Mouse (Mus musculus) retina, embryonic 14.5 days (tissue): ENCODE measurements at regions not wholly inside any gene's neighbourhood (a gene's known extent, or its start where the extent isn't known, plus 50 kb on each side); places are given as distances from the start of the nearest gene placed in this dataset.
A peak's percentile ranks its signal among the peaks of the same experiment; 100 is the strongest.
"Not testable (repeated sequence)": the region's sequence is repeated elsewhere in the genome, so short reads cannot be mapped to it uniquely, and the experiment has no call there.

ENCODE experiments used
- DNase-seq: peaks from one replicate; pipeline ENCODE4 v3.0.0-alpha.2; 2015; ENCODE audit warnings: low spot score

GRCm38 (mm10) chr9:116426269-116426999 is 251.3 kb upstream of the Tgfbr2 start:
- DNase-seq = peak; percentile 90

DNA sequence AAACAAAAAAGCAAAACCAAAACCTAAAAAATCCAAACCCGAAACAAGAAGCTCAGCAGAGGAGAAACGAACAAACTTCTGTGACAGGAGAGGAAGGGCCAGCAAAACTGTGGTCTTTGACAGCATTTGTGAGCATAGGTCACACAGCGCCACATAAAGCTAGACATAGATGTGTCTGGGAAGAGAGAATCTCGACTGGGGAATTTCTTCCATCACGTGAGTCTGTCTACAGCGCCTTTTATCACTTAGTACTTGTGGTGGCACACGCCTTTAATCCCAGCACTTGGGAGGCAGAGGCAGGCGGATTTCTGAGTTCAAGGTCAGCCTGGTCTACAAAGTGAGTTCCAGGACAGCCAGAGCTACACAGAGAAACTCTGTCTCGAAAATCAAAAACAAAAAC is 250.2 kb upstream of the Tgfbr2 start:
- DNase-seq = not testable (repeated sequence)

DNA sequence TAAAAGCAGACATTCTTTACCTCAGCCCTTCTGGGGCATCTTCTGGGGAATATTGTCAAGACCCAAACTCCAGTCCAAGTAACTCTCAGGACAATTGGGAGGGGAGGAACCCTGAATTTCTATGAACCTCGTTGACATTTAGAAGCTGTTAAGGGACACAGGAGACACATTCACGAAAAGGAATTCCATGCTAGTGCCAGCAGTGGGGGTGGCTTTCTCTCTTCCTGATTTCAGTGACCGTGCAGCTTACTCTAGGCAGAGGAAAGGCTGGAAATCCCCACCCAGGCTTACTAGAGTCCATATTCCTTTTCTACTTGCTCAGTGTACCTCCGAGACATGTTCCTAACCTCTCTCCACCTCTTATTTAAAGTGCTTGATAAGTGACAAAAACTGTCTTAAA is 239.9 kb upstream of the Tgfbr2 start:
- DNase-seq = no peak

GRCm38 (mm10) chr9:116411067-116411466 is 235.9 kb upstream of the Tgfbr2 start:
- no peak for DNase-seq

DNA sequence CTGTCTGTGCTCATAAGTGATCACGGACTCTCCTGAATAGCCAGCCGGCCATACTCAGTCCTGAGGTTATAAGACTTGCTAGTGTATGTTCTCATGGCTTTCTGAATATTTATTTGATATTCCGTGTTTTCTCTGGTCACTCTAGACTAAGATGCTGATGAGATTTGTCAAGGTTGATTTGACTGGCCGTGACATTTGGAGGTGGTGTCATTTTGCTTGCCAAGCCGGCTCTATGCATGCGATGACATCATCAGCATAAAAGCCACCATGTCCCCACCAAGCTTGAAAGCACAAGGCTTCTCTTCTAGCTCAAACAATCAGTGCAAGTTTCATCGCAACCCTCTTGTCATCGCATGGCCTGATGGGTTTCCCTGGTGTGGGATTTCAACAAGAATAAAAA is 235.3 kb upstream of the Tgfbr2 start:
- no peak for DNase-seq

DNA sequence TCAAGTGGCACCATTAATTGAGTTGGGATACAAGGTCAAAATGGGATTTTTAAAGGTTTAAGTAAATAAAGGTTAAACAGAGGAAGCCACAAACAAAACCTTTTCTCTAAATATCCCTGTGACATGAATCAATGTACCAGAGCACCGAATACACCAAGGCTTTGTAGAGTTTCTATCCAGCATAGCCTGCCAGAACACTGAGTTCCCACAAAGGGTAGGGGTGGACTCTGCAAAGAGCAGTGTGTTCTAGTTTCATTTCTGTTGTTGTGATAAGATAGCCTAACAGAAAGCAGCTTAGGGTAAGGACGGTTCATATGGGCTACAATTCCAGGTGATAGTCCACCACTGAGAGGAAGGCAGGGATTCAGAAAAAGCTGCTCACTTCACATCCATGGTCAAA is 233.0 kb upstream of the Tgfbr2 start:
- DNase-seq = no peak

DNA sequence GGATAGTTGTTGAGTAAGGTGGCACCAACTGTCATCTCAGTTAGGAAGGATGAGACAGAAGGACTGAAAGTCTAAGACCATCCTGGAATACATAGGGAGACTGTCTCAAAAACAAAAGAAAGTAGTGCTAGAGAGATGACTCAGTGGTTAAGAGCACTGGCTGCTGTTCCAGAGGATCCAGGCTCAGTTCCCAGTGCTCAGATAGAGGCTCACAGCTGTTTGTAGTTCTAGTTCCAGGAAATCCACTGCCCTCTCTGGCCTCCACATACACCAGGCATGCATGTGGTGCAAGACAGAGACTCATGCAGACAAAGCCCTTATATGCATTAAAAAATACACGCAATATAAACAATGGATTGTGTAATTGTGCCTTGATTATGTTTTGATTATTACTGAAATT is 229.9 kb upstream of the Tgfbr2 start:
- no peak for DNase-seq

DNA sequence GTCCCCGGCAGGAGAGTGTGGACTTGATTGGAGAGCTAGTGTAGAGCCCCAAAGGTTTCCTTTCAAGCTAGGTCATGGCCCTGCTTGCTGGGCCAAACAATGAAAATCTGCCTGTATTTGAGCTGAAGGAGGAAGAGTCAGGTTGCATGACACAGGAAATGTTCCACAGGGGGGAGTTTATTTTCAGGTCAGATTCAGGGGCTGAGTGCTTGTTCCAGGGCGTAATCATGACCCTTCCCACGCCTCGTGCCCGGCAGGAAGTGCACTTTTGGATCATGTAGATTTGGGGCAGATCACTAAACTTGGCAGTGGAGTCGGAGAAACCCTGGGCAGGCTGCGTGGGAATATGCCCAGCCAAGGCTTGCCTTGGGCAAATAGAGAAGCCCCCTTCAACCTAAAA is 226.7 kb upstream of the Tgfbr2 start:
- DNase-seq = no peak

- DNase-seq = no peak
Observed at GRCm38 (mm10) chr9:116400270-116400669, 225.1 kb upstream of the Tgfbr2 start.

DNA sequence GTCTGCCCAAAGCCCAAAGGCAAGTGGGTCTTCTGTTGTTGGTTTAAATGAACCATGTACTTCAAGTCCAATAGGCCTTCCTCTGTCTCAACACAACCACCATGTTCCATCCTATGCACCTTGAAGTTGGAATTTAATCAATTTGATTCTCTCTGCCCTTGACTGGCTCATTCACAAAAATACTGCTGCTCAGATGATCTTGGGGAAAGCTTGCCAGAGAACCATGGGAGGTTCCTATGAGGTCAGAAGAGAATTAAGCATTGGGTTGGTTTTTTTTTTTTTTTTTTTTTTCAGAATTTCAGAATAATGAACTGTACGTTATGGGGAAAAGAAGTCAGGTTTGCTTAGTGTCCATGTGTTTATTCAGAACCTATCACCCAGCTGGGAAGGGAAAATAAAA is 224.1 kb upstream of the Tgfbr2 start:
- DNase-seq = no peak

GRCm38 (mm10) chr9:116392258-116392657 is 217.1 kb upstream of the Tgfbr2 start:
- no peak for DNase-seq

DNA sequence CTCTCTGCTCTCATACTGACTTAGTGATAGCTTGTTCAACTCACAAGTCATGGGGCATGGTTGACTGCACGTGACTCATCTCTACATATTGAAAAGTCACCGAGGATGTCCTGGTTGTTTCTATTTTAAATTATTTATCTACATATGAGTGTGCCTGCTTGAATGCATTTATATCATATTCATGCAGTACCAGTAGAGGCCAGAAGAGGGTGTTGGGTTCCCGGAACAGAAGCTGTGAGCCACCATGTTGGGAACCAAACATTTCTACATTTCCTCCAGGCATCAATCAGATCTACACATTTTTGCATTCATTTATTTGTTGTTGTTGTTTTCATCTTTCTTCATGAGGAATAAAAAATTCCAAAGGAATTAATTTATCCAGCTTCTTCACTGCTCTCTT is 214.6 kb upstream of the Tgfbr2 start:
- peak; percentile 14 for DNase-seq

DNA sequence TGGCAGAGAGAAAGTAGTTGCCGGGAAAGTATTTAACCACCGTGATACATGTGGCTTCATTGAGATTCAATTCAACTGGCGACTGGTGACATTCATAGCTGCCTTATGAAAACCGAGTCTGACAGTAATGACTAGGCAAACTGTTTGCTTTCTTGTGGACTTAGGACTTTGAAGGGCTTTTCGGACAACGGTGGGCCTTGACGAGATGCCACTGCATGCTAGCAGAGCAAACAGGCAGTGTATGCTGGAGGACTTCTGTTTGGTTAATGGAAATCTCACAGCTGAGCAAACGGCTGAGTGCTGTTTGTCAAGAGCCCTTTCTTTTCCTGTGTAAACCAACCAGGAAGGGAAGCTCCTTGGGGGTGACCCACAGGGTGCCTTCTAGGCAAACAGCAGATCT is 213.7 kb upstream of the Tgfbr2 start:
- no peak for DNase-seq

- no peak for DNase-seq
Observed at GRCm38 (mm10) chr9:116388025-116388424, 212.9 kb upstream of the Tgfbr2 start.

GRCm38 (mm10) chr9:116384176-116385076 is 209.3 kb upstream of the Tgfbr2 start:
- DNase-seq = no peak

DNA sequence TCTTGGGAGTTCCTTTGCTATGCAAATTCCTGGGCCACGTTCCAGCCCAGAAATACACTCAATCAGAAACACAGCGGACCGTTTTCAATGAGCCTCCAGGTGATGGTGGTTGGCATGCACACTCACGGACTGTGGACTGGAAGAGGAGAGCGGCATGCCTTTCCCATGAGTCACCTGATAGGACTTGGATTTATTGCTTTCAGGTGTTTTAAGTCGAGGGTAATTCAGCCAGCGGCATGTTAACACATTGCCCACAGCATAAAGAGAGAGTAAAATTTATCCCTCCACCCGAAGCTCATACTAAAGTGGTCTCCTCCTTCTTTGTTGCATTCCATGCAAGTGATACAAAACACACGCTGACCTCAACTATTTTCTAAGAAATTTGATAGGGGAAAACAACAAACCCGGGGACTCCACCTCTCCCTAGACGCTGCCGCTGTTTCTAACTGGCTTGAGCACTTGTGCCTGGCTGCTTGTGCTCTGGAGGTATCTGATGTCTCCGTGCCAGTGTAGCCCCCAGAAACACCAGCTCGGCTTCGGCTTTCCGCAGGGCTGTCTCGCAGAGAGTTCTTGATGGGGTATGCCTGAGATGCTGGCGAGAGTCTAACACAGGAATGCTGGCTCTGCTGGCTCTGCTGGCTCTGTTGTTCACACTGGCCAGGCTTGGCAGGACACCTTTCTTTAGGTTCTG is 208.4 kb upstream of the Tgfbr2 start:
- DNase-seq = no peak

DNA sequence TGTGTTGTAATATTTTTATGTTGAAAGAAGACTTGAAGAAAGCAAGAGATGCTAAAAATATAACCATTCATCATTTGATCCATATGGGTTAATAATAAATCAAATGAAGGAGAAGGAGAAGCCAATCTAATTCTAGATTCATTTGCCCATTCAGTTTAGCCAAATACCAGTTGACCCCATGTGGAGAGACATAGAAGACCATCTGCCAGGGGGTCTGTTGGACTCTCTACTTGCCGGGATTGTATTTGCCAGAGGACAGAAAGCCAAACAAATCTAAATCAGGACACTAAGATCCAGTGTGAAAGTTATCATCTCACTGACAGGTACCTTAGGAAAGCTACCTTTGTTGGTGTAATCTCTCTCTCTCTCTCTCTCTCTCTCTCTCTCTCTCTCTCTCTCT is 202.5 kb upstream of the Tgfbr2 start:
- no peak for DNase-seq

GRCm38 (mm10) chr9:116375658-116376357 is 200.6 kb upstream of the Tgfbr2 start:
- no peak for DNase-seq

GRCm38 (mm10) chr9:116374343-116374742 is 199.2 kb upstream of the Tgfbr2 start:
- DNase-seq = no peak

GRCm38 (mm10) chr9:116373396-116373795 is 198.2 kb upstream of the Tgfbr2 start:
- DNase-seq = no peak

GRCm38 (mm10) chr9:116369059-116369718 is 194.0 kb upstream of the Tgfbr2 start:
- no peak for DNase-seq

DNA sequence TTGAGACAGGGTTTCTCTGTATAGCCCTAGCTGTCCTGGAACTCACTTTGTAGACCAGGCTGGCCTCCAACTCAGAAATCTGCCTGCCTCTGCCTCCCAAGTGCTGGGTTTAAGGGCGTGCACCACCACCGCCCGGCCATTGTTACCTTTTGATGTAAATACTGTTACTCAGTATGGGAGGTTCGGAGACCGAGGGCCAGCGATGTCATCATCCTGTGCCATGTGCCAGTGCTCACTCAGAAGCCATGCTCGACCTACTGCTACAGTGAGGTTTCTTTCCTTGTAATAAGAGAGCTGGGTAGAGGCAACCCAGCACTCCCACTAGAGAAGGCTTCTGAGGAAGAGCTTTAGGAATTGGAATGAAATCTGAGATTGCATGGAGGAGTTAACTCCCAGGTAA is 191.6 kb upstream of the Tgfbr2 start:
- DNase-seq = no peak
